Mouse (Mus musculus) cerebellum, adult 9-11 months (tissue): ENCODE results near the gene Mageb5.
"Not testable (repeated sequence)": the region's sequence is repeated elsewhere in the genome, so short reads cannot be mapped to it uniquely, and the experiment has no call there.

ENCODE experiments used
- DNase-seq: peaks from one replicate; pipeline ENCODE4 v3.0.0; 2022

Mageb5 gene

DNA sequence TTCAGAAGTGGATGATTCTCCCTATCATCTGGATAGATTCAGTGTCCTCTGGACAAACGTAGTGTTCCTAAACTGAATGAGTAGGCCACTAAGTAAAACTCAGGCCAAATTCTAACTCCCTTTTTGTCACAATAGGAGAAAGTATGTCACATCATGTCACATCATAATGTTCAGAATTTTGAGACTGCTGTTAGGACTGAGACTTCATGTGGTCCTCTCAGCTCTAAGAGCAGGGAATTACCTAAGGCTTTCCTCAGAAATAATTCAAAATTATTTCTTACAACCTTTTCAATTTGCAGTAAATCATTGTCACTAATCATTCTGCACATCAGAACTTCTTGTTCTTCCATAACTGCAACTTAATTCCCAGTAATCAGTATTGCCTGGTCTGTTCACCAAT, at the start of gene Mageb5:
Gene Mageb5, minus strand, starts transcription at position 101 of the 400 bp plus-strand sequence.
- not testable (repeated sequence) for DNase-seq

DNA sequence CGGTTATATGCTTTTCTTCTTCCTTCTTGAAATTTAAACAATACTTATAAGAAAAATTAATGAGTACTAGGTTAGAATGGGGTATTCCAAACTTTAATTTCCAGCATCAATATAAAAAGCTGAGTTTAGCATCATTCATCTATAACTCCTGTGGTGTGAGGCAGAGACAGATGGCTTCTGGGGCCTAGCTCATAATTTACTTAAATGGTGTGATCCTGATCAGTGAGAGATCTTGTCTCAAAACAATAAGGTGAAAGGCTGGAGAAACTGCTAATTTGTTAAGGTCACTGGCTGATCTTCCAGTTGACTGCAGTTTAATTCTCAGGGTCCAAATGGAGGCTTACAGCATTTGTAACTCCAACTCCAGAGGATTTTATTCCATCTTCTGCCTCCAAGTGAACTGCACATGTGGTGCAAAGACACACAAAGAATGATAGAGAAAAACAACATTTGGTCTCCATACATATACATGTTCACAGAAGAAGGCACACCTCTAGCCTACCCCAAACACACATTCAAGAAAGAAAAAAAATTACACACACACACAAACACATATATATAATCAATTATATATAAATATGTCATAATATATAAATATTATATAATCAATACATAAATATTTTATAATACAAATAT, 23.1 kb downstream of the Mageb5 start:
- not testable (repeated sequence) for DNase-seq
